ENCODE assay signal across 8 mouse cellular contexts in the genomic region with DNA sequence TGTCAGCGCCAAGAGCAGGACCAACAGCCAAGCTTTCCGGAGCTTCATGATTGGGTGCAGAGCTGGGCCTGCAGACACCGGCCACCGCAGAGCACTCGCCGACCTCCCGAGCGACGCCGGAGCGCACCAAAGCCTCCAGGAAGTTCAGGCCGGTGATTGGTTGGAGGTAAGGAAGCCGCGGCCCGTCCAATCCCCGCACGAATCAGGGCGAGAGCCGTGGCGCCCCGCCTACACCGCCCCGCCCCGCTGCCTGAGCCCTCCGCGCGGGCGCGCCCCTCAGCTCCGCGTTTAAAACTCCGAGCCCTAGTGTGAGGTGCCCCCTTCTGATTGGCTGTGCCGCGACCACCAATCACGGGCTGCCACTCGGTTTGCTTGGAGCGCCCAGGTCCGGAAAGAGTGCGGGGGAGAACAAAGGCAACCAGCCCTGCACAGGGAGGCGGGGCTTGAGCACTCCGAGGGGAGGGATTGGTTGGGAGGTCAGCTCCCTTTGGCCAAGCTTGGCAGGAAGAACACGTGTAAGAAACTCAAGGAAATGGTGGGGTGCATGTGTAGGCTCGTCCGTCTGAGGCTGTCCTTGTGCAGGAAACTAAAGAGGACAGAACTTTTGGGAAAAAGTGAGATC. TPM values are rescaled to one million over a fixed set of nuclear protein-coding genes. Genes with fewer than 3 reads are reported as not detected.
DNase-seq lines count a peak whose midpoint lies in the region; ATAC-seq and TF ChIP-seq lines count a peak whose summit lies in the region.

A gene (minus strand): TSS at position 174 of the 622 bp plus-strand sequence.

- H3K9me3 ChIP-seq in megakaryocyte, embryonic 14.5 days = no peaks in the 10 kb centered on the region

- H3K4me1 ChIP-seq in cortical plate, adult 2 months (ENCODE audit: control insufficient read depth, insufficient read depth, low read length) = peaks cover 9% of the 10 kb centered on the region; the same call in 1 of the 2 replicates
- H3K4me1 ChIP-seq in megakaryocyte, embryonic 14.5 days = peaks cover 42% of the 10 kb centered on the region

- no peaks in the 10 kb centered on the region for H3K27me3 ChIP-seq in megakaryocyte, embryonic 14.5 days (replicated peaks)

- TF ChIP-seq CTCF in cortical plate, adult 2 months (IDR thresholded peaks at IDR 0.05; ENCODE audit: extremely low read depth, insufficient read depth, low read length) = no peak

- peak; percentile 95 to 97 for DNase-seq in gastrocnemius, adult 8-10 months (ENCODE audit: low spot score in 2 of 2)
- peak; percentile 84 for DNase-seq in hindlimb bud, embryonic 11.5 days (ENCODE audit: extremely low spot score, low read depth, low spot score)
- DNase-seq in left cerebral cortex, adult 8-10 months (ENCODE audit: low spot score in 2 of 2) = peak; percentile 95 to 97
- DNase-seq in right cerebral cortex, postnatal 10 days (ENCODE audit: low spot score in 2 of 2) = peak; percentile 98 to 99
- peak; percentile 94 for DNase-seq in urinary bladder, postnatal 25 days (ENCODE audit: low spot score)

- TF ChIP-seq POLR2A in cortical plate, adult 2 months (IDR thresholded peaks at IDR 0.05; ENCODE audit: extremely low read depth, insufficient read depth, low read length) = peak; percentile 79; the same call in 1 of the 2 replicates

- peak; percentile 93 for ATAC-seq in activated CD4-positive, CD25-positive, alpha-beta regulatory T cell, adult 4 months

- H3K36me3 ChIP-seq in megakaryocyte, embryonic 14.5 days (replicated peaks; ENCODE audit: low read length) = peaks cover 4% of the 10 kb centered on the region

- H3K27ac ChIP-seq in cortical plate, adult 2 months (ENCODE audit: insufficient read depth, low read length) = no peak within 1 kb of the TSS

- H3K4me3 ChIP-seq in cortical plate, adult 2 months (ENCODE audit: insufficient read depth, low read length) = peak within 1 kb of the TSS; percentile 86
- H3K4me3 ChIP-seq in megakaryocyte, embryonic 14.5 days (replicated peaks) = peak within 1 kb of the TSS; percentile 97

RNA-seq across cellular contexts. Expression of the gene that starts here (rescaled TPM):
- polyA plus RNA-seq in activated CD4-positive, CD25-positive, alpha-beta regulatory T cell, adult 4 months (2017; shearing (Covaris generic)) = 100 to 1,000 TPM; 160 to 172 TPM
- polyA plus RNA-seq in cortical plate, adult 2 months (2012; rRNA removed) = 29.4 and 33.2 TPM in 2 replicates
- total RNA-seq in gastrocnemius, adult 8-10 months (2022) = 10 to 100 TPM in 2 of 4 experiments, 1 to 10 TPM in 2; 8.4 to 12.5 (median 10.4) TPM
- 10 to 100 TPM; 42.0 to 49.3 (median 47.7) TPM for total RNA-seq in left cerebral cortex, adult 8-10 months (2022)
- polyA plus RNA-seq in megakaryocyte, embryonic 14.5 days (2012; ENCODE audit: insufficient read depth, low replicate concordance) = 2.8 TPM in 1 of 2 replicates, not detected in the other
